Mouse (Mus musculus) macrophage (primary cell): ENCODE results near the gene Atp7b. TPM values are rescaled to one million over a fixed set of nuclear protein-coding genes. Genes with fewer than 3 reads are reported as not detected.

Source experiments
- H3K27ac ChIP-seq: fragments of 350-480 bp; formaldehyde crosslinking; 2 replicates; pipeline ENCODE4 v1.9.0; 2021
- H3K36me3 ChIP-seq: fragments of 350-480 bp; formaldehyde crosslinking; 2 replicates; pipeline ENCODE4 v1.9.0; 2021; ENCODE audit errors: inconsistent target
- H3K4me3 ChIP-seq: fragments of 350-480 bp; formaldehyde crosslinking; 2 replicates; pipeline ENCODE4 v1.9.0; 2021; ENCODE audit errors: inconsistent target
- H3K79me2 ChIP-seq: fragments of 350-480 bp; formaldehyde crosslinking; 2 replicates; pipeline ENCODE4 v1.9.0; 2021; ENCODE audit errors: inconsistent target
- WGBS: methylation state at CpG from one replicate; pipeline ENCODE4 v1.1.7; 2026; ENCODE audit warnings: inconsistent platforms; ENCODE audit not compliant: missing documents; 5-methylcytosine and 5-hydroxymethylcytosine counted together
- polyA plus RNA-seq: library from polyadenylated mRNA; stranded (reverse); fragments of 250-400 nt; gene quantifications from 3 replicates; pipeline ENCODE4 v1.2.4, GENCODE M21; 2018; ENCODE audit warnings: inconsistent platforms

Gene Atp7b
- polyA plus RNA-seq, 1 experiment from 2014 or later = not detected

DNA sequence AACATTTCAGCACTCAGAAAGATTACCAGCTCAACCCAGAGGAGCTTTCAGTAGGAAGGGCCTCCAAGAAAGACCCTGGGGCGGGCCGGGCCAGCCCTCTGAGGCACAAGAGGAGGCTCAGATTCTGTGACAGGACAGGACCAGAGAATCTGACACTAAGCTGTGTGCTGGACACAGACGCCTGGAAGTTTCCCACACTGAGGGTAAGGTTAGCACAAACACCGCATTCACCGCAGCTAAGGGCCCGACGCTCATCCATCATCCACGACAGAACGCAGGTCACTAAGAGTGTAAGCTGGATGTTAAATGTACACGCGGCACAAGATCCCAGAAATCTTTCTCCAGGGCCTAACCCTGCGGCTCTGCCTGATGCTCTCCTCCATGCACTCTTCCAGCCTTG lies 16.4 kb downstream of the Atp7b start:
- H3K36me3 ChIP-seq = no peaks in the 10 kb centered on the region
- H3K4me3 ChIP-seq = no peak overlapping the region
- H3K27ac ChIP-seq = no peak overlapping the region
- no peaks in the 10 kb centered on the region for H3K79me2 ChIP-seq
- WGBS = 87% methylated on average over 10 of the region's 12 CpGs

DNA sequence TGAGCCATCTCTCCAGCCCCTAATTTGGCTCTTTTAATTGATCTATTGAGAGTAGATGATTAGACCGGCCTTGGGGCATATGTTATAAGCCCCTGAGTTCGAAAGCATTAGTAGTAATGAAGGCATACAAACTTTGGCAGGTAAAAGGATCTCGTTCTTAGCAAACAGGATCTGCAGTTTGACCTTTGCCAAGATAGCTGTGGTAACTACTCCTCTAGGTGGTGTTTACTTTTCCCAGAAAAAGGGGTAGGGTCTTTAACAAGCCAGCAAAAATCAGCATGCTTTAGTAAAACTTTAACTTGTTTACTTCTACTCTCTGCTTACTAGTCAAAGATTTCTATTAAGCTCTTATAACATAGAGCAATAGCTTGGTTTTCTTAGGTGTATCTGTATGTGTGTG lies 17.6 kb downstream of the Atp7b start:
- no peak overlapping the region for H3K27ac ChIP-seq
- H3K36me3 ChIP-seq = no peaks in the 10 kb centered on the region
- WGBS = 77% methylated on average over 3 of the region's 3 CpGs
- H3K79me2 ChIP-seq = no peaks in the 10 kb centered on the region
- H3K4me3 ChIP-seq = no peak overlapping the region

DNA sequence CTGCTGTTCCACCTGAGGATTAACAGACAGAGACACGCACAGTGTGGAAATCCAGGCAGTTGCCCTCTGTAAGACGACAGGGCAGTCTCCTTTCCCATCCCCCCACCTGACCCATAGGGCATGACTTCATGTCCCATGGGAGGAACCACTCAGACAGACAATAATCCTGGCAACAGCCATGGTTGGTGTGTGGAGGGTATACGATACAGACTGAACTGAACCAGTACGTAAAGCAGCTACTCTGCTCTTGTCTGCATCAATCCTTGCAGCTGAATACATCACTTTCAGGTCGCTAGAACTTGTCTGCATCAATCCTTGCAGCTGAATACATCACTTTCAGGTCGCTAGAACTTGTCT lies 20.0 kb downstream of the Atp7b start:
- Histone ChIP-seq H3K4me3 (no peak overlapping the region), H3K36me3 (no peaks in the 10 kb centered on the region), H3K79me2 (no peaks in the 10 kb centered on the region), H3K27ac (no peak overlapping the region)
- WGBS = 67% methylated on average over 6 of the region's 6 CpGs

DNA sequence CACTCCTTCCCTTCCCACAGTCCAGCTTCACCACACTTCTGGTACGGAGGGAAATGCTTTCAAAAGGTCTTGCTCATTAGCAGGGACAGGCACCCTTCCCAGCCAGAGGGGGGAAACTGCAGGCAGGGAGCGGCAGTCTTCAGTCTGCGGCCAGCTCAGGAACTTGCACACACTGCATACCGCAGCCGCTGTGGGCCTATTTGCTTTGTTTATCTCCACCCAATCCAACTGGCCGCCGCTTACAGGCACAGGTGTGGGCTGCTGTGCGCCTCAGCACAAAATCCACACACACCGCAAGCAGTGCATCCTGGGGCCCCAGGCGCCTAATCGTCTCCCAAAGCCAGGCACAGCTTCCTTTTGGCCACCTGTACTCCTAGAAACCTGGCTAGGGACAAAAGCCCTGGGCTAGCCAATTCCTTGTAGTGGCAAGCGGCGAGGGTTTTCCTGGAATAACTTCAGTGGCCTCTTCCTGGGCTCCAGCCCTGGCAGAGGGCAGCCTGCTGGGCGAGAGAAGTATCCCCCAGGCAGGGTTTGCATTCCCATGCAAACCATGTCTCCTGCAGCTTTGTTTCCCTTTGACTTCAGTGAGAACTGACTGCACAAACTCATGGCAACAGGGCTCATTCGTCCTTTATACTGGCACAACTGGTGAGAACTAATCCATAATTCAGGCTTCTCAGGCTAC lies 20.5 kb downstream of the Atp7b start:
- WGBS = 27% methylated on average over 14 of the region's 15 CpGs
- Histone ChIP-seq H3K36me3 (no peaks in the 10 kb centered on the region), H3K4me3 (no peak overlapping the region), H3K79me2 (no peaks in the 10 kb centered on the region), H3K27ac (no peak overlapping the region)

DNA sequence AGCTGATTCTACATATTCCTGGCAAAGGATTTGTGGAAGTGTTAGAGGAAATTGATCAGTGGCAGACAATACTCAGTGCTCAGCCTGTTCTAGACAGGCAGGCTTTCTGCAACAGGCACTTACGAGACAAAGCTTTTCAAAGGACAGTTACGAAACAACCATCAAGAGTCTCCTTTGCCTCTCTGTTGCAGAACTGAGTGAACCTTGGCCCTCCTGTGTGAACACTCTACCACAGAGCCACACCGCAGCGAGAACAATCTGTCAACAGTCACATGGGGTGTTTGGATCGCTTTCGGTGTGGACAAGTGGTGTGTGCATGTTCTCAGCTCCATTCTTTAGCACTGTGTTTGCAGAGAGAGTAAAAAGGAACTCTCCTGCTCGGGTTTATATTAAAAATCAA lies 23.1 kb downstream of the Atp7b start:
- H3K36me3 ChIP-seq = no peaks in the 10 kb centered on the region
- WGBS = 83% methylated on average over 7 of the region's 7 CpGs
- no peak overlapping the region for H3K4me3 ChIP-seq
- no peak overlapping the region for H3K27ac ChIP-seq
- no peaks in the 10 kb centered on the region for H3K79me2 ChIP-seq

DNA sequence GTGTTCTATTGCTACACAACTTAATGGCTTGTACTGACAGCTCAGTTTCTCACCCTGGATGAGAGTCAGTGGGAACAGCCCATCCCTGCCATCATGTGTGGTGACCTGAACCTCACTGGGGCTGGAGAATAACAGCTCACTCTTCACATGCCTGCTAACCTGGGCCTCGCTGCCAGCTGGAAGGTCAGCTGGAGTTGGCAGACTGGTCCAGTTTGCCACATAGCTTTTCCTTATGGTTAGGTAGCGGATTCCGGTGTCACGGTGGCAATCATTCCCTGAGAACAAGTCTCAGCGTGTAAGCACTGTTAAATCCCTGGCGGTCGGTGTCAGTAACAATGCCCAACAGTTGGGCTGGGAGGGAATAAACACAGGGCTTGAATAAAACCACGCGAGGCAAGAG lies 24.0 kb downstream of the Atp7b start:
- Histone ChIP-seq H3K4me3 (no peak overlapping the region), H3K79me2 (no peaks in the 10 kb centered on the region), H3K27ac (no peak overlapping the region), H3K36me3 (no peaks in the 10 kb centered on the region)
- WGBS = 94% methylated on average over 9 of the region's 9 CpGs

DNA sequence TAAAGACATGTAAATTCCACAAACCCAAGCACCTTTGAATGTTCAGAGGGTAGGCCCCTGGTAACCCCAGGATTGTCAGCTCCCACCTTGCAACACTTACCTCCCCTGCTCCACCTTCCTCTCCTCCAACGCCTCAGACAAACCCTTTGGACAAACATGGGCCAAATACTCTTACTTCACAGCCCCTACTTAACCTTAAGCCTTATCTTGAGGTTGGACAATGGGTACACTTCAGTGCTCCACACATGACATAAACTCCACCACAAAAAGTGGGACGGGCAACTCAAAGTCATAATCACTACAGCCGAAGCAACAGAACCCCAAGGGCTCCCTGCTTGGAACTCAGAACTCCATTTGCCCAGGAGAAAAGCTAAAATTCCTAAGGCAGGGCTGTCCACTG lies 29.1 kb downstream of the Atp7b start:
- 84% methylated on average over 3 of the region's 3 CpGs for WGBS
- Histone ChIP-seq H3K27ac (no peak overlapping the region), H3K79me2 (no peaks in the 10 kb centered on the region), H3K4me3 (no peak overlapping the region), H3K36me3 (no peaks in the 10 kb centered on the region)

DNA sequence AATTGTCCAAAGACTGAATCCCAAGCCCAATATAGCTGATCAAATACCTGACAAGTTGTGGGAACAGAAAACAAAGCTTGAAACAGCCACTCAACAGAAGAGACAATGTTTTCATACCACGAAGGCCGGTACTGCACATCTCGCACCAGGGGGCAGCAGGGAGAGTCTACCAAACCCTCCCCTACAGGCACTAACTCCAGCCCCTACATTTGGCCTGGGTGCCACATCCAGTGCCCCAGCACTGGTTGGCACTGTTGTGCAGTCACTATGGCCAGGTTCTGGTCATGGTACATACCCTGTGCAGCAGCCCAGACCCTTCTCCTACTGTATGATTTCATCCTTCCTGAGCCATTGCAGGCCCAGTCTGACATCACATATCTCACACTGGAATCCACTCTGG lies 31.1 kb downstream of the Atp7b start:
- Histone ChIP-seq H3K27ac (no peak overlapping the region), H3K36me3 (no peaks in the 10 kb centered on the region), H3K4me3 (no peak overlapping the region), H3K79me2 (no peaks in the 10 kb centered on the region)
- WGBS = 90% methylated on average over 3 of the region's 3 CpGs

DNA sequence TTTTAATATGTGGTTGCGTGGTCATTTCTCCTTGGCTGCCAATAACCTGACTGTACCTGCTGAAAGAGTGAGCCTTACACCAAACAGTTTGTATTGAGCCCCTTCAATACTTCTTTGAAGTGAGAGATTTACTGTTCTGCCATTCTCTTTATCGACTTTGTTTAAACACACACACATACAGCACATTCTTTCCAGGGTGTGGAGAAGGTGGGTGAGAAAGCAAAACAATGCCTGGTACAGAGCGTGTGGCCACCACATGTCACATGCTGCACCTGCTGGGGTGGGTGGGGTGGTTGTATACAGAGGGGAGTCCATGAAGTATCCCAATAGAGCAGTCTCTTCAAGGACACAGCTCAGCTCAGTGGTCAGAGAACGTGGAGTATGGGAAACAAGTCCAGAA lies 34.9 kb downstream of the Atp7b start:
- Histone ChIP-seq H3K36me3 (no peaks in the 10 kb centered on the region), H3K27ac (no peak overlapping the region), H3K4me3 (no peak overlapping the region), H3K79me2 (no peaks in the 10 kb centered on the region)
- 78% methylated on average over 4 of the region's 4 CpGs for WGBS

DNA sequence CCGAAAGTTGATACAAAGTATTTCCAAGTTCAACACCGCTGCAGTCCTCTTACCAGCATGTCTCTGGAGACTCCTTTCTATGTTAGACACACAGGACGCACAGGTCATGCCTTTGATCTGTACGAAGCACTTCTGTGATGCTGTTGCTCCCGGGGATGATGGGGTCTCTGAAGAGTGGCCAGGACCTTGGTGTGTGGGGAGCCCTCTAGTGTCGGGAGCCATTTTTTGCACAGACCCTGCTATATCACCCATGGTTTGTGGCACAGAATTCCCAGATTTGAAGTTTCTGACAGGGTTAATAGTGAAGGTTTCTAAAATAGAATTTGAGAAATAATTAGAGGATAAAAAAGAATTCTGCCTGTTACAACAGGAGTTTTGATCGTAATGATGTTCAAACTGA lies 37.9 kb downstream of the Atp7b start:
- Histone ChIP-seq H3K27ac (no peak overlapping the region), H3K79me2 (no peaks in the 10 kb centered on the region), H3K36me3 (no peaks in the 10 kb centered on the region), H3K4me3 (no peak overlapping the region)
- WGBS = 59% methylated on average over 7 of the region's 7 CpGs

DNA sequence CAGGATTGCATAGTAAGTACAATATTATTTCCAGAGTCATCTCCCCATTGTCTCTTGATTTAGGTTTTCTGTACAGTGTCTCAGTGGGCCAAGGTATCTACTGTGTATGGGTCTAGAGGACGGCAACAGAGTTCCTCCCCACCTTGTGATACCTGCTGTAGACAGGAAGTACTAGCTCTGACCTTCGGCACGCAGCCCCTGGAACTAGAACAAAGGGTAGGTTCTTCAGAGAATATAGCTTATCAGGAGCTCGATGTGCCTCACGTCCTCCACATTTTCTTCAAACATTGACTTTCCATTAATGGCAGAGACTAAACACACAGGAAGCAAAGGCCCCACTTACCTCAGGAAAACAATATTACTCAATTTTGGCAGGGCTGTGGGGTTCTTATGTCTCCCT lies 40.6 kb downstream of the Atp7b start:
- Histone ChIP-seq H3K4me3 (no peak overlapping the region), H3K36me3 (no peaks in the 10 kb centered on the region), H3K79me2 (no peaks in the 10 kb centered on the region), H3K27ac (no peak overlapping the region)
- WGBS = 70% methylated on average over 5 of the region's 5 CpGs

DNA sequence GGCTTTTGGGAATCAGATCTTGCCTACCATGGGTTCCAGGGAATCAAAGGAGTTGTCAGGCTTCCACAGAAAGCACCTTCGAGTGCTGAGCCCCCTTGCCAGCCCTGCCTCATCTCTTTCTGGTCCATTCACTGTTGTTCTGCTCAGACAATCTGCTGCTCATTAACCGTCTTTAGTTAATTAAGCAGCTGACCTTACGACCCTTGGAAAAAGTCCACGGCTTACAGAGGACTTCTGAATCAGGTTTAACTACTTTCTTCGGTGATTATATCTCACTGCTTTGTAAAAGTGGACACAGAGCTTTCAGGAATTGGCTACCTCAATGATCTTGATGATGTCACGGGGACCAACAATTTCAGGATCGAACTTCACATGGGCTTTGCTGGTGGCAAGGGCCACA lies 42.4 kb downstream of the Atp7b start:
- Histone ChIP-seq H3K27ac (no peak overlapping the region), H3K79me2 (no peaks in the 10 kb centered on the region), H3K36me3 (no peaks in the 10 kb centered on the region), H3K4me3 (no peak overlapping the region)
- 85% methylated on average over 7 of the region's 7 CpGs for WGBS

DNA sequence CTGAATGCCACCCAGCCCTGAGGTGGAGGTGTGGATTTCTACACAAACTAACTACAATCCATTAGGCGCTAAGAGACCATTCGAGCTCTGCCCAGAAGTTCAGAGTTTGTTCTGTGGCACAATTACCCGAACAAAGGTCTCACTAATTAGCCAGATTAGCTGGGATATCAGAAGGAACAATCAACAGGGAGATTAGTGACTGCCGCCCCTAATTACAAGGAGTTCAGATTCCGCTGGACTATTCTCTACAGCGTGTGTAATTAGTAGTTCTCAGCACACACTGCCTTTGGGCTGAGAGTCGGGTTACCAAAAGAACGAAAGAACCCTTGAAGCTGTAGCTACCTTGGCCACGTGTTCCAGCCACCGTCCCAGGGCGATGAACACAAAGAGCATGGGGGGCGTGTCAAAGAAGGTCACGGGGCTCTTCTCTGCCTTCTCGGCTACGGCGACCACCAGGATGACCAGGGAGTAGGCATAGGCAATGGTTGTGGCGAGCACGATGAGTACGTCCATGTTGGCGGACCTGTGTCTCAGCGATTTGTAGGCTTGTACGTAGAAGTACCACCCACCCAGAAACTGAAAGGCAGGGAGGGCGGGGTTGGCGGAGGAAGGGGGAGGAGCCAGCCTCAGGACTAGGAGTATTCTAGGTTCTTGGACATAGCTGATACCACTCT lies 46.9 kb downstream of the Atp7b start:
- Histone ChIP-seq H3K27ac (no peak overlapping the region), H3K4me3 (no peak overlapping the region), H3K79me2 (no peaks in the 10 kb centered on the region), H3K36me3 (no peaks in the 10 kb centered on the region)
- WGBS = 80% methylated on average over 24 of the region's 24 CpGs

DNA sequence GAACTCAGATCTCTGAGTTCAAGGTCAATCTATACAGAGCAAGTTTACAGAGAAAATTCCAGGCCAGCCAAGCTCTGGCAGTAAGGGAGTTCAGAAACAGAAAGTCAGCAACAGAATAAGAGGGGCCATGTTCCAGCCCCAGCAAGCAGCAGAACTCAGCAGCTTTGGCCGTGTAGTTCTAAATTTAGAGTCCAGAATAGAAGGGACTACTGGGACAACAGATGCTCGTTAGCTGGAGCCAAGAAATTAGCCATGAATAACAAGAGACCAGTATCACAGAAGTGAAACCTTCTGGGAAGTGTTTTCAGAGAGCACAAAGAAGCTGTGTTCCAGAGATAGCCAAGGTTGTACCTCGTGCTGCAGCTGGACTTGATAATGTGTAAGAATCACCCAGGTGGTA lies 50.7 kb downstream of the Atp7b start:
- no peak overlapping the region for H3K27ac ChIP-seq
- H3K79me2 ChIP-seq = no peaks in the 10 kb centered on the region
- H3K4me3 ChIP-seq = no peak overlapping the region
- no peaks in the 10 kb centered on the region for H3K36me3 ChIP-seq
- 77% methylated on average over 3 of the region's 3 CpGs for WGBS

DNA sequence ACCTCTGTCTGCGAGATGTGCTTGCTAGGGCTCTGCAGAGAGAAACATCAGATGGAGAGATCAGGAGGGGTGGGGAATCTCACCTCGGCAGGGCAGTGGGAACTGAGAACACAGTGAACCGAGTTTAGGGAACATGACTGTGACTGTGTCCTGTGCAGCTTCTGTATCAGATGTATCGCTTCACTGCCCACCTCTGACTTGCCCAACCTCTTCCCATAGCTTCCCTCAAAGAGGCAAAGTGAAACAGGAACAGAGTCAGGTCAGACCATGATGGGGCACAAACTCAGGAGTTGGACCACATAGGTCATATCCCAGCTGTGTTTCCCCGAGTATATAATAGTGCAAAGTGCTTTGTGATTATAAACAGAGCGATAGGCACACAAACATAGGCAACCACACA lies 53.7 kb downstream of the Atp7b start:
- no peaks in the 10 kb centered on the region for H3K79me2 ChIP-seq
- no peak overlapping the region for H3K27ac ChIP-seq
- H3K36me3 ChIP-seq = no peaks in the 10 kb centered on the region
- 60% methylated on average over 6 of the region's 6 CpGs for WGBS
- H3K4me3 ChIP-seq = no peak overlapping the region
